Mouse (Mus musculus) layer of hippocampus, adult 11-12 months (tissue): ENCODE results near the gene Ank.
"Not testable (repeated sequence)": the region's sequence is repeated elsewhere in the genome, so short reads cannot be mapped to it uniquely, and the experiment has no call there.

ENCODE experiments used
- DNase-seq: peaks from one replicate; pipeline ENCODE4 v3.0.0; 2022; ENCODE audit warnings: low spot score

The Ank gene

DNA sequence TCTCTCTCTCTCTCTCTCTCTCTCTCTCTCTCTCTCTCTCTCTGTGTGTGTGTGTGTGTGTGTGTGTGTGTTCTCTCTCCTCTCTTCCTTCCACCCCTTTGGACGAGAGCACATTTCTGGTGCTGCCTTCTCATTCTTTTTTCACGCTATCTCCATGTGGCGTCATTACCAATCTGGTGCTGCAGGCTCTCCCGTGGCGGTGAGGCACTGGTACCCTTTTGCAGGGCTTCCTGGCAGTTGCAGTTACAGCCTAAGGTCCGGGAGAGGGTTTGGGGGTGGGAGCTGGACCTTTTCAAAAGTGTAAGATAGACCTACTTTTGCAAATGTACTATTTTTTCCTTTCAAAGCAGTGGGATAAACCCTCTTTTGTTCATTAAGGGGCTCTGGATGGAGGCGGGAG lies 1.2 kb downstream of the Ank start:
- DNase-seq, result peak; percentile 55

DNA sequence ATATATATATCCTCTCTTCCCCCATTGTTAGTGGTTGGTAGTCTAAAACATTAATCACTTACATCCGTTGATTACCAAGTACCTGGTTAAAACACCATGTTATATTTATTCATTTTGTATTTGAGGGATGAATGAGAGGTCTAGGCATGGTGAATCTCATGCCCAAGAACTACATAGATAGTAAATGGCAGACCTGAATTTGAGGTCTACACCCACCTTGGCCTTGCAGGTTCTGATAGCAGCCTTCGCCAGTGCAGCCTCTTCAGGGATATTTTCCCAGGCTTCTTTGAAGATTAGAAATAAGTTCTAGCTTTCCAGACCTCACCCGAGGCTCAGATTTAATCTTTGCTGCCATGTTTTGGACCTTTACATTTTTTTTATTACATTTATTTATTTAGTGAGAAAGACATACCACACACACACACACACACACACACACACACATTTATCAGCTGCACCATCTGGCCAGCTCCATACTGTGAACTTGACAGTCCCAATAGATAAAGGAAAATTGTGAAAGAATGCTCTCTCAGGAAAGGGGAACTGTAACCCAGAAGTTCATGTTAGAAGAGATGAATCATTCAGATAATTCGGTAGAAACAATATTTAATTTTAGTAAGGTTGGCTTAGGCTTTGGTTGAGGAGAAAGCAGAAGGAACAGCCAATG lies 2.5 kb downstream of the Ank start:
- DNase-seq, result no peak

DNA sequence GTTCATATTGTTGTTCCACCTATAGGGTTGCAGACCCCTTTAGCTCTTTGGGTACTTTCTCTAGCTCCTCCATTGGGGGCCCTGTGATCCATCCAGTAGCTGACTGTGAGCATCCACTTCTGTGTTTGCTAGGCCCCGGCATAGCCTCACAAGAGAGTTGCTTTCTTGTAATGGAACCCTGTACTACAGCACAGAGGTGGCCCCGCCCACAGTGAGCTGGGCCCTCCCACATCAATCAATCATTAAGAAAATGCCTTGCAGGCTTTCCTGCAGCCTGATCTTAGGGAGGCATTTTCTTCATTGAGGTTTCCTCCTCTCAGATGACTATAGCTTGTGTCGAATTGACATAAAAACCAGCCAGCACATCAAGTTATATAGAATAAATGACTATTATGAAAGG lies 3.9 kb downstream of the Ank start:
- DNase-seq, result not testable (repeated sequence)

DNA sequence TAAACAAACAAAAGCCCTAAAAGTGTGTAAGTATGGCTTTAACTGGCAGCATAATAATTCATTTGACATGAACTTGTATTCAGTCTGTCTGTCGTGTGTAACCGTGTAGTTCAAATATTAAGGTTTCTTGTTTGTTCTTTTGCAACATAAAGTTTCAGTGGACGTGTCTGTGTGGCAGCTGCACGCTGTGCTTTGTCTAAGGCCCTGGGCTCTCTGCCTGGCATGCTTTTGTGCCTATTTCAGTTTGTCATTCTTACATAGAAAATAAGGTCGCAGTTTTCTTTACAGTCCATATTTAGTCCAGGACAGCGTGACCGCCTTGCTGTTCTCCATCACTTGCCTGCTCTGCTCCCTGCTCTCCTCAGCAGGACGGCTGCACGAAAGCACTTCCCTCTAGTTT lies 5.8 kb downstream of the Ank start:
- no peak for DNase-seq

DNA sequence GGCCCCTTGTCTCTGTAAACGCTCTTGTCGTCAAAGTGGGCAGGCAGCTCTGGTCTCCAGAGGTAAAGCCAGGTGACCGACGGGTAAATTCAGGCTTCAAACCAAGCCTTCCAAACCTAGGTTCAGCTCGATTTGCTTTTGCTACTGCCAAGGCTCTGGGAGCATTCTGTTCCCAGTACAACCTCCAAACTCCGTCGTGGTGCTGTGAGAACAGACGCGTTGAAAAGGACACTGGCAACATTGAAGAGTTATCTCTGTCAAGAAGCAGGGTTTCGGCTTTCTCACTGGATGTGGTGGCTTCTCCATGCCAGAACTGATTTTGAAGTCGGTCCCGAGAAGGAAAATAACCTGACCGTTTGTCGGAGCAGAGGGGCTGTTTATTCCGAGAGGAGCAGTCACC lies 9.5 kb downstream of the Ank start:
- no peak for DNase-seq

DNA sequence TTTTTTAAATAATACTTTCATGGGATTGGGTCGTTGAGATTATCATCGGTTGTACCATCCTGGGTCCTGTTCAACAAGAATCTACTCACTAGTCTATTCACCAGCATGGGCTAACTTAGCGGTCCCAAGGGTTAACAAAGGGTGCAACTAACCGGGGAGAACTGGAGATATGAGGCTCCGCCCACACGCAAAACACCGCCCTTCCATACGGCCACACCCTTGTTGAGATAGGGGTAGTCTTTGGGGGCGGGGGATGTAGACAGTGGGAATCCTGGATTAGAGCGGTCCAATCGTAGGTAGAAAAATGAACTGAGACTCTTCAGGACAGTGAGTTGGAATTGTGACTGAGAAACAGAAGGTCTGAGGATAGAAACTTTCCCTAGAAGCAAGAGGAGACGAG lies 10.2 kb downstream of the Ank start:
- DNase-seq, result no peak

DNA sequence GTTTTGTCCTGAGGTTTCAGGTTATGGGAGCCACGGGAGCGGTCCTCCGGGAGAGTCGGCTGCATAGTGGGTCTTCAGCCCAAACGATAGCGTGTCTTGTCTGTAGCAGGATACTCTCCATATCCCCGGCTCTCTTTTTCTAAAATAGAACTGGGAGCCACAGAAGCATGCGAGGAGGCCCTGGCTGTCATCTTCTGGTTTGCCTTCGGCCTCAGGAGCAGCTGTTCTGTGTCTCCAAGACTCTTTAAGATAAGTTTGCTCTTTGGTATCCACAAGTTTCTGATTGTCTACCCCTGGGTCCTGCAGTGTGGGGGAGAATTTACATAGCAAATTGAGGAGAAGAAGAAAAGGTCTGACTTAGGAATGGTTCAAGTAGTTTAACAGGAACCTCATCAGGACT lies 10.7 kb downstream of the Ank start:
- DNase-seq, result no peak

DNA sequence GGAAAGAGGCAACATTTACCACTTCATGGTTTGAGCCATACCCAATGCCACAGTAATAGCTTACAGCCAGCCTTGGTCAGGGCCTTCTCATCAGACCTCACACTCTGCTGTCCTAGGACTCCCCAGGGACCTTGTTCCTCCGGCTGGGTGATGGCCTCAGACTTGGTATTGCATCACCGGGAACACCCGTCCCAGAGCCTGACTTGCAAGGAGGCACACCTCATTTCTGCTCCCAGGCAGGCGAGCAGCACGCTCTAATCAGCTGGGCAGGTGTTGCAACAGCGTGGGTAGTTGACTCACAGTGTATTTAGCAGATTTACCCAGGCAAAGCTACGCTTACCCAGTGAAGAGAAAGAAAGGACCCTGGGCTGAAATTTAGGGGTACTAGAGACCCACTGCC lies 11.2 kb downstream of the Ank start:
- DNase-seq, result no peak

DNA sequence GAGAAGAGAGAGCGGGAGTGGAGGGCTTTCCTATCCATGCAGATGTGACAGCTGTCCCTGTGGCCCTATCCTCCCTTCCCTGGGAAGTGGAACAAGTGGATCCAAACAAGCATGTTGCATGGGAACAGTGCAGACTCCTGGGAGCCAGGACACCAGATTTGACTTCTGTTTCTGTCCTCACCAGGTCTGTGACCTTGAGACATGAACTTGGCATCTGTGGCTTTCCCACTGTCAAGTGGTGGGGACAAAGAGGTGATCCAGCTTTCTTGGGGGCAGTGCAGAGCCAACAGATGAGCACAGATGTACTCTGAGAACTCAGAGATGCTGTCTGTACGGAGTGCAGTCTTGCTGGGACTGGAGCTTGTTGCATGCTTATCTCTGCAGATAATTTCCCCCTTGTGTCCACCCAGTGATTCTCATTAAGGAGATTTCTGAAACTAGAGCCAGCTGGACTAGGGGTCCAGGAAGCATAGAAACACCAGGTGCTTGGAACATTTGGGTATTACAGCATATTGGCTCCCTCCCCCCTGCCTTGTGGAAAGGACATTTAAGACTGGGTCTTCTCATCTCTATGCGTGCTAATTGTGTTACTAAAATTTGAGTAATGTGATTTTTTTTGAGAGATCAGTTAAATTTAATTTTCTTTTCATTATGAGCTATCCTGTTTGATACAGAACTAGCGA lies 14.0 kb downstream of the Ank start:
- DNase-seq, result no peak

DNA sequence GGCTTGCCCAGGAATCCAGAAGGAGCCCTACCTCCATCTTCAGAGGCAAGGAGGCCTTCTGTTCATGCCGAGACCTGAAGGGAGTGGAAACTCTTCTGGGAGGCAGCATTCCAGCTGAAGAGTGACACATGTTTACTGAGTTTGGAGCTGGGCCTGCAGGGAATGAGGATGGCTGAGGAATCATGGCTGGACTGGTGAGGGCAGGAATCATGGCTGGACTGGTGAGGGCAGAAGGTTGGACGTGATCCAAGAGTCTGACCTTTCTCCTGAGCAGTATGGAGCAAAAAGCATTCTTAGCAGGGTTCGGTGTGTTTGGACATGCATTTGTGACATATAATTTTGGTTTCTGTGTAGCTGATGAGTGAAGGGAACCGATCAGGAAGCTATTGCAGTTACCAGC lies 15.5 kb downstream of the Ank start:
- DNase-seq, result no peak

DNA sequence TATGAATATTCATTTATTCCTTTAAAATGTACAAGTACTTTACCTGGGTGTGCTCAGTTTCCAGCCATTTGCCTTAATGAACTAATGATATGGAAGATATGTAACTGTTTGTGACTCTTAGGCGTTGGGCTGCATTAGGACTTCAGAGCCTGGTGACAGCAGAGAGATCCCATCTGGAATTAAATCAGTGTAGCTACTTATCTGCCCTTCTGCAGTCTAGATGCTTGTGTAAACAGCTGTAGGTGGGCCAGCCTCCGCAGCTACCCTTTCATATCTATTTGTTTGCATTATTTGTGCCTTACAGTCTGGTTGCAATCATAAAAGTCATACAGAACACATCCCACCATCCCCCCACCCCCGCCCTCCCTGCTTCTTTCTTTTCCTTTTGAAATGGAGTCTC lies 16.7 kb downstream of the Ank start:
- no peak for DNase-seq

DNA sequence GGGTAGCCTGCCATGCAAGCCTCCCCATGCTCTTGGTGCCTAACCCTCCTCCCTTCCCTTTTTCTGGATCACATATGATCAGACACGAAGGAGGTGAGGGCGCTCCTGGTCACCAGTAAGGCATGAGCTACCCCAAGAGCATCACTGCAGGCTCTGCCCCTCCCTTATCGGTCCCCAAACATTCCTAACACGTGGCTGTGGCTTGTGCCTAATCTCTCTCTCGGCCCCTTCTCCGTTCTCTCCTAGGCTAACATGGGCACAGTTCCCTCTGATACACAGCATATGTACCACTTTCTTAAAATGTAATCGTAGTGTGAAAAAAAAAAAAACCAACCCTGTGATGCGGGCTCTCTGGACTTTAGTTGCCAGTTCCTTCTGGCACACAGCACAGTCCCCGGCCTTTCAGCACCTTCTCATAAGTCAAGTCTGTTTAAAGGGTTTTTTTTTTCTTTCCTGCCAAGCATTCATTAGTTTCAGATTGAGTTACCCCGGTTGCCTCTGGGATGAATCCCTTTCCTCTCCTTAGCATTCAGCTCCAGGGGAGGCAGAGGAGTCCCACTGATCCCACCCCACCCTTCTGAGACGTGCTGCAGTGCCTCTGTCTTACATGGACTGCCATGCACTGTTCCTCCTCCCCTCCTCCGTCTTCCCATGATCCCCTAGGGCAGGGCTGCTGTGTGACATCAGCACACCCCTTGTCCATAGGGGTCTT lies 19.2 kb downstream of the Ank start:
- DNase-seq, result no peak

DNA sequence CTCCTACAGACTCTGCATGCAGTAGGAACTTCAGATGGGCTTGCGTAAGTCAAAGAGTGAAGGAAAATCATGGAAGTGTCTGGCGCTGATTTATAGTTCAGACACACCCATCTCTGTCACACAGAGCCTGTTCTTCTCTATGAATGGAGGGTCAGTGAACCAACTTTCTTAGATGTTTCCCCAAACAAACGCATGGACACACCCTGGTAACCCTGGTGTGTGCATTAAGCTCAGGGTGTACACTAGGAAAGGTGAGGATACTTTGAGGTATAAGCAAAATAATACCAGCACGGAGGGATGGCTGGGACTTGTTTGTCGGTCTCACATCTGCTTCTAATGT lies 19.8 kb downstream of the Ank start:
- DNase-seq, result no peak

DNA sequence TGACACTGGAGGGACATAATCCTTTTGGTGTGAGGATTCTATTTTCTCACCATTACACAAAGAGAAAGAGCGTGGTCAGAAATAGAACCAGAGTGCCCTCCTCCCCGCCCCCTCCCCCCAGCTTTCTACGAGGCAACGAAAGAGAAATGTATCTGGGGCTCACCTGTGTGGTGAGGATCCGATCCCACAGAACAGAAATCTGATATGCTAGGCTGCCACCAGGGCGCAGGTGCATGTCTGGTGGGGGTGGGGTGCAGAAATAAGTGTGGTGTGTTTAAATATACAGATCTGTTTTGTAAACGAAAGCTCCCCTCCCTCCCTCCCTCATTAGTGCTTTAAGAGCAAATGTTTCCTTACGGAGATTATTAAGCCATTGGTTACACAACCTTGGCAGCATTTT lies 20.6 kb downstream of the Ank start:
- DNase-seq, result no peak

DNA sequence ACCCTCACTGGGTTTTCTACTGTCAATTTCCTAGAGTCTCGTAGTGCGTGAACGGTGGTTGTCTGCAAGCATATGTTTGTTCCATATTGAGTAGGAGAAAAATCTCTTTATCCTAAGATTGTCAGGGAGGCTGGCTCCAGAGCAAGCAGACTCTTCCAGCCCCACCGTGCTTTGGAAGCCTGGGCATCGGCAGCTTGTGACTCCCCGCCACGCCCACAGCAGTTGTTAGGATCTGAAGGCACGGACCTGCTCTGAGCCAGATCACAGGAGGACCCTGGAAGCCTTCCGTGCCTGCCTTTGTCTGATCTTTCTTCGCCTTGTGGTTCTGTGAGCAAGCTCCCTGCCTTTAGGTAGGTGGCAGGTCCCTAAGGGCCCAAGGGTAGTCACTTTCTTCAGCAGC lies 21.6 kb downstream of the Ank start:
- peak; percentile 53 for DNase-seq

DNA sequence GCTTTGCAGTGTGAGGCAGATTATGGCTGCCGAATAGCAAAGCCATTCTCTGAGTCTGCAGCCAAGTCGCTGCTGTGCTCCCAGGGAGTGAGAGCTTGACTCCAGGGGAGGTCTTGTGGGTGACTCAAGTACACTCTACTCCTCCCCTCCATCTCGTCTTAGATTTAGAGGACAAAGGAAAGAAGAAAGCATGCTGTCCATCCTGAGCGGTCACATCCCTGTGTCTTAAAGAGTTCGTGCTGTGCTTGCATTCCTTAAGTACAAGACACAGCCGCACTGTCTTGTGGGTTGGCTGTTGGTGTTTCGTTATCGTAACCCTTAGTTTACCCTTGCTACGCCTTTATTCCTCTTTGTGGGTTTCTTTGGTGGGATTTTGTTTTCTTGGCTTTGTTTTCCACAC lies 24.2 kb downstream of the Ank start:
- no peak for DNase-seq

DNA sequence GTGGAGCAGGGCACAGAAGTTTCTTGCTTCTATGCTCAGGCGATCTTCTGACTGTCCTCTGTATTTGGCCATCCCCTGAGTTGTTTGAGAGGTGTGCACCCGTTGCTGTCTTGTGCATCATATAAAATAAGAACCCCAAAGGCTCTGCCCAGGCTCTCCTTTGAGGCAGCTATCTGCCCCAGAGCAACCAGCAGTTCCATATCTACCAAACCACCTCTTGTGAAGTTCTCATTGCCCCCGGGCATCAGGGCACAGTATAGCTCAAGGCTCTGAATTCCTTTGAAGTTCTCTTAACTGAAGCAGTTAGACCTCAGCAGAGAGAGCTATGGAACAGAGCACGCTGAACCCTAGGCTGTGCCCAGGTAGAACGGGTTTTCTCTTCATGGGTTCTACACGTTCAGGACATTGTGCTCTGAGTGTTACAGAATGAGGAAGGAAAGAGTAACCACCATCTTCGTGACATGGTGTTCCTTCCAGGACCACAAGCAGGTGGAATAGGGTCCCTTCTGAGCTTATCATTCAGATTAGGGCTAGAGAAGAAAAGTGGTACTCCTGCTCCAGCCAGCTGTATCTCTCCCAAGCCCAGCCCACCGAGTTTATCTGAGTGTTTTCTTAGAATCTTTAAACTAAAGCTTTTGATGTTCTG lies 25.1 kb downstream of the Ank start:
- no peak for DNase-seq

DNA sequence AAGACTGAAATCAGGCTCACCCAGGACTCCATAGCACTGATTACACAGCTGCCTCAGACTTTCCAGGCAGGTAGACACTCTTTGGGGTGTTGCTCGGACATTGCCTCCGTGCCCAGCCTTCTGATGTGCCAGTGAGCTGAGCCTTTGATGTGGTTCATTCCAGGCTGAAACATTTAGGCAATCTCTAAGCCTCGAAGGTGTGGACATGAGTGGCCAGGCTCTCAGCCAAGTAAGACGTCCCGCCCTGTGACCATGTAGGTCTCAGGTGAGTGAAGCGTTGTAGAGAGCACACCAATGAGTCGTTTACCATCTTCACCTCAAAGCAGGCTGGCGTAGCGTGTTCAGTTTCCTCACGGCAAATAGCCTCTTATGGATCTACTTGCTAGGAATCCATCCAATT lies 25.7 kb downstream of the Ank start:
- no peak for DNase-seq

DNA sequence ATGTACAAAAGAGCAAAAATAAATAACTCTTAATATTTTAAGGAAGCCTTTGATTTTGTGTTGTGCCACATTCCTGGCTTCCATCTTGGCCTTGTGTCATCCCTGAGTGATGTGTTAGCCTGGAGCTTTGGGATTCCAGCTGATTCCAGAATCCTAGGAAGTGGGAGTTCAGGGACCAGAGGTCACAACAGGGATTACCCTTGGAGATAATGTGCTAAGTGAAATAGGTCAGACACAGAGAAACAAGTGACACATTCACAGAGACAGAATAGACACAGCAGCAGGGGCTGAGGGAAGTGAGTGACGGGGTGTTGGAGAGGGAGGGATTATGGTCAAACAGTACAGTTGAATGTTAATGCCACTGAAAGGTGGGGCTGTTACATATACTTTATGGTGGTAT lies 26.3 kb downstream of the Ank start:
- DNase-seq, result no peak

DNA sequence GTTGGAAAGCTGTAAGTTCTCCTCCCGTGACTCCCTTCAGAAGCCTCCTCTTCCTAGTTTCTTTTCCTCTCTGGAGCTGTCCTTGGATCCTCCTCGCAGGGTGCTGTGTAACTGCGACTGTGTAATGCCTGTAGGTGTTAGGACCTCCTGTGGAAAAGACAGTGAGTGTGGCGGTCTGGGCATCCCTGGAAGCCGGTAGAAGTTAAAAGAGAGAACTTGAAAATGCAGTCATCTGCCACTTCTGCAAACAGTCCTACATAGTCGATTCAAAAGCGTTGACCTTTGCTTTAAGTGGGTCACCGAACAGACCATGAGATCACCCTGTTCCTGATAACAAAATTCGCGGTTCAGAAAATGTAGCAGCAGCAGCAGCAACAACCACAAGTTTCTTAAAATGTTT lies 27.0 kb downstream of the Ank start:
- no peak for DNase-seq

DNA sequence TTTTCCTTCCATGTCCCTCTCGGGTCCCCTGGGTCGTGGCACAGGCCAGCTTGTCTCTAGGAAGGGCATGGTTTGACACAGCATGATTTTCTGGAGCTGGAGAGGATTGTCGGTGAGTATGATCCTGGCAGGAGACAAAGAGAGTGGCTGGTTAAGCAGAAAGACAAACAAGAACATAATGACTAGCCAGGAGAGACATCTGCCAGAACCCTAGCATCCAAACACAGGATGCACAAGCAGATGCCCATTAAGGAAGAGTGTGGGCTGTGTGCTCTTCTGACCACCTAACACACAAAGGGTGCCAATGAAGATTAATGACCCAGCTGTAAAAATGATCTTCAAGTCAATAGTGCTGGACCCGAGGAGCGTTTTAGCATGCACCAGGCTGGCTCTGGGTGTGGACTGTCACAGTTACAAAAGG lies 29.5 kb downstream of the Ank start:
- no peak for DNase-seq

DNA sequence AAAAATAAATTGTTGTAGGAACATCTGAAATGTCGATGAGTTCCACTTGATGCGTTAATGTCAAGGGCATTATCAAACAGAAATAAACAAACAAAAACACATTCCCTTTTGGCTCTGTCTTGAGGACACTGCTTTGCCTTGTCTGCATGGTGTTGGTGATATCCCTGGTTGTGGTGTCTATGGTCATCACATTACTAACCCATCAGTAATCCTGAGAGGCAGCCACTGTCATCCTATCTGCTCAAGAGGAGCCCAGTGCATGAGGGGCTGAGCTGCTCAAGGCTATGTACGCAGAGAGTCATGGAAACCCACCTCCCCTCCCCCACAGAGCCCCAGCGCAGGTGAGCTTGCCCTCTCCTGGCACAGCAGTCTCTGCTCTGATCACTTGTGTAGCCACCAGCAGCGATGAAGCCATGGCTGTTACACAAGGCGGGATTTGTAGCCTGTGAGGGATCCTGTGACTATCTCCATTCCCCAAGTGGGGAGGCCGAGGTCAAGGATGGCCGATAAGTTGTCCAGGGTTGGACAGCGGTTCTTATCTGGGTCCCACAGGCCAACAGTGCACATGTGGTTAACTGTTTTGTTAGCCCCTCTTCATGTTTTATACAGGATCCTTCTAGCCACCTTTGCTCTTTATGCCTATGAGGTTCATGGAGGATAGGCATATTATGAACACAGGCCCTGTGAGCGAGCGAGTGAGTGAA lies 30.3 kb downstream of the Ank start:
- DNase-seq, result no peak
